Comparison of ENCODE assay signal across 8 mouse cellular contexts in the genomic region with DNA sequence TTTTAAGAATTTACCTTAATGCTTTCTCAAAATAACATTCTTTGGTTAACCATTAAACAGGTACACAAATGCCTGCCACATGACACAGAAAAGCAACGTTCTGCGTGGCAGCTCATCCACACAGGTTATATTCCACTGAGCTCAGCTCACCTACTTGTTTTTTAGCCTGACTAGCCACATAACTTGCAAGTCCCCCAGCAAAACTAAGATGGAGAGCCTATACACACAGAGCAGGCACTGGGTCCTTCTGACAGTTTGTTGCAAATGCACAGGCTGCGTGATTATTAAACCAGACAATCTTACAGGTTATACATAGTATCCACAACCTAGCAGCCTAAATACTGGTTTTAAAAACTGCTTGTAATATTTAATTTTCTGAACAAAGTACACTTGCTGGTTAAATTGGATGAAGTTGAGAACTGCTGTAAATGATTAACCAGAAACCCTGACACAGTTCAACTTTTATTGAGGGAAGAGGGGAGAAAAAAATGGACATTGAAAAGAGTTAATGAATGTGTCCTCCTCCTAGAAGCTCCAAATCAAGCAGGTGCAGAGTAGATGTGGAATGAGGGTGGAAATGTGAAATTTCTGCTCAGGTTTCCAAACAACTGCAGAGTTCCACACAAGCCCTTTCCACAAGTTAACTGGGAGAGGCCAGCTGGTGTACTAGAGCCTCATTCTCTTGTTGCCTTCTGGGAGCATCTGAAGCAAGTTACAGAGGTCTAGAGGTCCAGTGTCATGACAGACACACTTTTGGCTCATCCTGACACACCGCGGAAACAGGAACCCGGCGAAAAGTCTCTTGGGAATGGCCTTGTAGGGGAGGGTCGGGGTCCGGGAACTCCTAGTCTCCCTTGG. TPM values are rescaled to one million over a fixed set of nuclear protein-coding genes. Genes with fewer than 3 reads are reported as not detected.
DNase-seq lines count a peak whose midpoint lies in the region; ATAC-seq and TF ChIP-seq lines count a peak whose summit lies in the region.

No protein-coding gene starts in this region.

- no peaks in the 10 kb centered on the region for H3K36me3 ChIP-seq in neural tube, embryonic 11.5 days (ENCODE audit: control insufficient read depth, insufficient read depth, low read length)
- H3K36me3 ChIP-seq in hindbrain, embryonic 12.5 days, result peaks cover 6% of the 10 kb centered on the region; the same call in 1 of the 2 replicates
- H3K36me3 ChIP-seq in limb, embryonic 13.5 days, result peaks cover 12% of the 10 kb centered on the region
- no peaks in the 10 kb centered on the region for H3K36me3 ChIP-seq in stomach, postnatal 0 days (ENCODE audit: control insufficient read depth, insufficient read depth, low read length)

- no peaks in the 10 kb centered on the region for H3K9me3 ChIP-seq in neural tube, embryonic 11.5 days (ENCODE audit: control insufficient read depth, low read length)
- no peaks in the 10 kb centered on the region for H3K9me3 ChIP-seq in hindbrain, embryonic 12.5 days (replicated peaks)
- H3K9me3 ChIP-seq in limb, embryonic 13.5 days, result no peaks in the 10 kb centered on the region
- no peaks in the 10 kb centered on the region for H3K9me3 ChIP-seq in stomach, postnatal 0 days (ENCODE audit: control insufficient read depth, low read length)

- H3K9ac ChIP-seq in neural tube, embryonic 11.5 days (ENCODE audit: low read length), result no peak overlapping the region
- no peak overlapping the region for H3K9ac ChIP-seq in hindbrain, embryonic 12.5 days
- H3K9ac ChIP-seq in limb, embryonic 13.5 days, result peak overlapping the region; percentile 46; the same call in 1 of the 2 replicates
- peak overlapping the region; percentile 50; the same call in 1 of the 2 replicates for H3K9ac ChIP-seq in stomach, postnatal 0 days (ENCODE audit: low read length)

- H3K27ac ChIP-seq in neural tube, embryonic 11.5 days (ENCODE audit: low read depth, low read length), result no peak overlapping the region
- H3K27ac ChIP-seq in hindbrain, embryonic 12.5 days, result peak overlapping the region; percentile 72; the same call in 1 of the 2 replicates
- peak overlapping the region; percentile 16; the same call in 1 of the 2 replicates for H3K27ac ChIP-seq in limb, embryonic 13.5 days
- H3K27ac ChIP-seq in stomach, postnatal 0 days (replicated peaks), result peak overlapping the region; percentile 76

- TF ChIP-seq CTCF in stomach, postnatal 0 days (IDR thresholded peaks at IDR 0.05; ENCODE audit: low read depth), result no peak

- no peak for ATAC-seq in neural tube, embryonic 11.5 days (ENCODE audit: insufficient read depth, low FRiP score, low TSS enrichment)
- ATAC-seq in hindbrain, embryonic 12.5 days (ENCODE audit: low FRiP score), result no peak
- ATAC-seq in limb, embryonic 13.5 days (ENCODE audit: low FRiP score, low read depth), result no peak
- peak; percentile 1; the same call in 1 of the 2 replicates for ATAC-seq in stomach, postnatal 0 days (ENCODE audit: low FRiP score, low TSS enrichment)

- no peaks in the 10 kb centered on the region for H3K27me3 ChIP-seq in neural tube, embryonic 11.5 days (ENCODE audit: control insufficient read depth, insufficient read depth, low read length)
- no peaks in the 10 kb centered on the region for H3K27me3 ChIP-seq in hindbrain, embryonic 12.5 days
- H3K27me3 ChIP-seq in limb, embryonic 13.5 days, result no peaks in the 10 kb centered on the region
- no peaks in the 10 kb centered on the region for H3K27me3 ChIP-seq in stomach, postnatal 0 days (ENCODE audit: control insufficient read depth, insufficient read depth, low read length)

- peaks cover 6% of the 10 kb centered on the region; the same call in 1 of the 2 replicates for H3K4me1 ChIP-seq in neural tube, embryonic 11.5 days (ENCODE audit: control insufficient read depth, insufficient read depth, low read length)
- H3K4me1 ChIP-seq in hindbrain, embryonic 12.5 days, result peaks cover 8% of the 10 kb centered on the region
- peaks cover 8% of the 10 kb centered on the region for H3K4me1 ChIP-seq in limb, embryonic 13.5 days
- H3K4me1 ChIP-seq in stomach, postnatal 0 days (replicated peaks; ENCODE audit: control insufficient read depth, insufficient read depth), result no peaks in the 10 kb centered on the region

- 27% methylated on average over 9 of the region's 9 CpGs for WGBS in neural tube, embryonic 11.5 days
- 27% methylated on average over 9 of the region's 9 CpGs for whole genome bisulfite sequencing in hindbrain, embryonic 12.5 days
- WGBS in limb, embryonic 13.5 days, result 27% methylated on average over 9 of the region's 9 CpGs
- 18% methylated on average over 9 of the region's 9 CpGs for WGBS in stomach, postnatal 0 days

- no peak for TF ChIP-seq EP300 in stomach, postnatal 0 days (optimal IDR thresholded peaks at IDR 0.05)

- no peak for DNase-seq in neural tube, embryonic 11.5 days (ENCODE audit: low spot score)
- no peak for DNase-seq in neural tube, embryonic 10.5 days (ENCODE audit: extremely low spot score, low spot score)
- peak; percentile 18 for DNase-seq in stomach, postnatal 0 days (ENCODE audit: low spot score)
- no peak for DNase-seq in layer of hippocampus, adult 8-10 months (ENCODE audit: low spot score in 2 of 2)
- no peak for DNase-seq in urinary bladder, postnatal 4 days (ENCODE audit: low spot score in 2 of 2)
- DNase-seq in adrenal gland, adult 18-20 months (ENCODE audit: low spot score in 2 of 2), result no peak

- H3K4me2 ChIP-seq in neural tube, embryonic 11.5 days (ENCODE audit: low read depth), result peak overlapping the region; percentile 70
- H3K4me2 ChIP-seq in hindbrain, embryonic 12.5 days (replicated peaks), result peak overlapping the region; percentile 60
- peak overlapping the region; percentile 68 for H3K4me2 ChIP-seq in limb, embryonic 13.5 days (replicated peaks)
- H3K4me2 ChIP-seq in stomach, postnatal 0 days (replicated peaks; ENCODE audit: low read depth), result peak overlapping the region; percentile 65

- H3K4me3 ChIP-seq in neural tube, embryonic 11.5 days (ENCODE audit: low read depth, low read length), result peak overlapping the region; percentile 72
- peak overlapping the region; percentile 77 for H3K4me3 ChIP-seq in hindbrain, embryonic 12.5 days
- peak overlapping the region; percentile 66 for H3K4me3 ChIP-seq in limb, embryonic 13.5 days
- peak overlapping the region; percentile 88 for H3K4me3 ChIP-seq in stomach, postnatal 0 days (ENCODE audit: low read depth, low read length)

RNA-seq across cellular contexts. Expression of a gene that starts 0.6 kb away (rescaled TPM):
- 351 and 358 TPM in 2 replicates for polyA plus RNA-seq in neural tube, embryonic 11.5 days (2014; fragmentation: Nextera tagmentation; extraction: Ambion mirVana)
- 281 and 290 TPM in 2 replicates for polyA plus RNA-seq in hindbrain, embryonic 12.5 days (2016; fragmentation: Nextera tagmentation; extraction: Ambion mirVana)
- 330 and 342 TPM in 2 replicates for polyA plus RNA-seq in limb, embryonic 13.5 days (2015; fragmentation: Nextera tagmentation; extraction: Ambion mirVana)
- 364 and 367 TPM in 2 replicates for polyA plus RNA-seq in stomach, postnatal 0 days (2015; fragmentation: Nextera tagmentation; extraction: Ambion mirVana)
- total RNA-seq in layer of hippocampus, adult 8-10 months (2022), result 100 to 1,000 TPM in 1 of 4 experiments, 10 to 100 TPM in 3; 83.6 to 104 (median 86.3) TPM
- 100 to 1,000 TPM; 224 to 319 TPM for total RNA-seq in adrenal gland, adult 18-20 months (2021)

Comparison
In these comparisons a context has a peak if more than half of its experiments do, and no peak if none do; other contexts are left out.
1. H3K9ac ChIP-seq: peak in limb, embryonic 13.5 days (single experiment) and stomach, postnatal 0 days (single experiment); none in neural tube, embryonic 11.5 days (single experiment) and hindbrain, embryonic 12.5 days (single experiment).
2. Peak in every context shown above with its lines, with median percentiles within 50 percentile points of each other: H3K4me2 ChIP-seq and H3K4me3 ChIP-seq.